Mouse (Mus musculus) limb, embryonic 10.5 days (tissue): ENCODE measurements around the gene Rbms1. TPM values are rescaled to one million over a fixed set of nuclear protein-coding genes. Genes with fewer than 3 reads are reported as not detected.

ENCODE experiments used
- DNase-seq: peaks from one replicate; pipeline ENCODE4 v3.0.0-alpha.2; 2017; ENCODE audit warnings: low spot score
- H3K27ac ChIP-seq: fragments of 300-500 bp; sonication (generic); 2 replicates; pipeline ENCODE4 v1.5.1; 2016; ENCODE audit warnings: mild to moderate bottlenecking
- H3K27me3 ChIP-seq: fragments of 300-500 bp; sonication (generic); 2 replicates; pipeline ENCODE4 v1.6.1; 2016; ENCODE audit warnings: low read depth, mild to moderate bottlenecking; ENCODE audit not compliant: poor library complexity, severe bottlenecking
- H3K36me3 ChIP-seq: fragments of 300-500 bp; sonication (generic); 2 replicates; pipeline ENCODE4 v1.6.1; 2016; ENCODE audit warnings: mild to moderate bottlenecking, moderate library complexity
- H3K4me1 ChIP-seq: fragments of 300-500 bp; sonication (generic); 2 replicates; pipeline ENCODE4 v1.6.1; 2016
- H3K4me3 ChIP-seq: fragments of 300-500 bp; sonication (generic); 2 replicates; pipeline ENCODE4 v1.5.1; 2016; ENCODE audit warnings: mild to moderate bottlenecking, moderate library complexity
- H3K9me3 ChIP-seq: fragments of 300-500 bp; sonication (generic); replicated peaks from 2 replicates; pipeline ENCODE4 v1.6.1; 2016; ENCODE audit warnings: mild to moderate bottlenecking
- WGBS: fragments of 180-500 bp; shearing (Covaris S2); methylation state at CpG from one replicate; pipeline ENCODE4 v1.1.7; 2016; 5-methylcytosine and 5-hydroxymethylcytosine counted together
- polyA plus RNA-seq: library from polyadenylated mRNA; unstranded; fragments of >200 nt; fragmentation: Nextera tagmentation; extraction: Ambion mirVana; gene quantifications from 2 replicates; pipeline ENCODE4 v1.2.1, GENCODE M21; 2016

The Rbms1 gene
- polyA plus RNA-seq, 1 experiment from 2014 or later: 124 TPM

DNA sequence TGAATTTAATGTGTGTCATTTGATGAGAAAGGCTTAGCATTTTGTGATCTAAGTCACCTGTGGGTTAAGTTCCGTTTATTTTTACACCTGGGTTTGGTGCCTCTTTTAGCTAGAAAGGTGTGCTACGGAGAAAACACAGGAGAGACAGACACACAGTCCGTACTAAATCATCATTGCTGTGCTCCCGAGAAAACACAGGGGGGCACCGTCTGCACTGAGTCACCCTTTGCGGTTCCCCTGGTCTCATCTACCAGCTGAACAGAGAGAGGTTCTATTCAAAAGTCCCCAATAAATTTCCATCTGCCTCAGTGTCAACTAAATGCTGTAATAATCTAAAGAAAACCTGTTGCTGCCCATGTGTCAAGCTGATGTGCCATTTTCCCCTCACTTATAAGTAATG, 232.1 kb downstream of the Rbms1 start:
- Histone ChIP-seq H3K27me3 (no peaks in the 10 kb centered on the region), H3K9me3 (no peaks in the 10 kb centered on the region), H3K4me1 (peaks cover 20% of the 10 kb centered on the region), H3K36me3 (no peaks in the 10 kb centered on the region), H3K27ac (no peak overlapping the region), H3K4me3 (no peak overlapping the region)
- 49% methylated on average over 6 of the region's 6 CpGs for WGBS
- no peak for DNase-seq

DNA sequence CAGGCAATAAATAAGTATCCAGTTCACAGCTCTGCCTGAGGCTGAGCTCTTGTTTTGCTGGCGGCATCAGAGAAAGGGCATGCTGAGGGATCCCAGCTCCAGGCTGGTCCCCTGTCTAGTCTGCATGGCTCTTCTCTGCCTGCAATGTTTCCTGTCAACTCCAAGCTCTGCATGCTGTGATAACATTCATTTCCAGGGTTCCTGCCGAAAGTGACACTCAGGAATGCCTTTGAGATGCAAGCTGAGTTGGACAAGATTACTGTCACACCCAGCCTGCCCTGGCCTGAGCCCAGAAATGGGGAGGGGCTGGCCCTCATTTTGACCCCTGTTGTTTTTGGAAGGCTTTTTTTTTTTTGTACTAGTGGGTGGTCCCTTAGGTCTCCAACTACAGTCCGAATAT, 233.0 kb downstream of the Rbms1 start:
- H3K4me1 ChIP-seq: peaks cover 20% of the 10 kb centered on the region
- no peaks in the 10 kb centered on the region for H3K27me3 ChIP-seq
- DNase-seq: no peak
- 7% methylated on average over 3 of the region's 3 CpGs for WGBS
- 0 out of 2 replicates have a peak overlapping the region, but pooled peaks have one; percentile 10 for H3K27ac ChIP-seq
- H3K9me3 ChIP-seq: no peaks in the 10 kb centered on the region
- H3K36me3 ChIP-seq: no peaks in the 10 kb centered on the region
- no peak overlapping the region for H3K4me3 ChIP-seq

DNA sequence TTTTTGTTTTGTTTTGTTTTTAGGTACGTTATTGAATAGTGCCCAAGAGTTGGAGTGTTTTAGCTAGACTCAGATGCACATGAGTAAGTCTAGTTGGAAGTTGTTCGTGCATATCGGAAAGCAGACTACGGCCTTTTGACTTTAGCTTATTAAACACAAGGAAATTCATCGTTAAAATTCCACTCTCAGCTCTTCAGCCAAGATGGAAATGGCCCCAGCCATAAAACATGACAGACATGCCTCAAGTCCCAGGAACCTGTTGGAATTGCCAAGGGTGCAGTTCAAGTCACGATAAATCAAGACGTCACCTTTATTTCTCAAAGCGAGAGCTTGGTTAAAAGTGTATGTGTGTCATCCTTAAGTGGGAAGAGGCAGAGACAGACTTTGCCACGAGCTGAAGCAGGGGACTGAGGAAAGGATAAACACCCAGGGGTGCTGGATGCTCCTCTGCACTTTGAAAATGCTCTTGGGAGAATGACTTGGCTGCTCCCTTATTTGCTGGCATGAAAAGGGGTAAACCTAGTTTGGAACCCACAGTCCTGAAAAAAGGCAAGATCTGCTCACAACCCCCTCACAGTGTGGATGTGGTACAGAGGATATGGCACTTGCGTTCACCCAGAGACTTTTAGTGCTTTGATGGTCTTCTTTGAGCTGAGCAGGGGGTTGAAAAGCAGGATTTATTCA, 233.9 kb downstream of the Rbms1 start:
- no peak overlapping the region for H3K27ac ChIP-seq
- no peaks in the 10 kb centered on the region for H3K36me3 ChIP-seq
- no peaks in the 10 kb centered on the region for H3K9me3 ChIP-seq
- WGBS: 37% methylated on average over 10 of the region's 10 CpGs
- no peaks in the 10 kb centered on the region for H3K27me3 ChIP-seq
- peak; percentile 27 for DNase-seq
- H3K4me1 ChIP-seq: peaks cover 21% of the 10 kb centered on the region
- H3K4me3 ChIP-seq: no peak overlapping the region

DNA sequence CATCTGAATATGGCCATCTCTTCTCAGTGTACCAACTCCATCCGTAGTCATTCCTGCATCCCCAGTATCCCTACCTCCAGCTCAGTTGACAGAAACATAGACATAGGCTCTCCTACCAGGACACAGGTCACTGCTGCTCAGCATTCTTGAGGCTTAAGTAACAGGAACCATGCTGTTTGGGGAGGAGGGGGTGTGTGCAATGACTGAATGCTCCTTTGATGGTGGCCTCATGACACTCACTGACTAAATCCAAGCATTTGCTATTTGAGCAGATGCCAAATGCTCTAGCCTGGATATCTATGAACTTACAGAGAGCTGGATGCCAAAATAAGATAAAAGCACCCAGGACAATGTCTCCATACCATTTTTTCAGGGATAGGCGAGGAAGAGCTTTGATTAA, 238.3 kb downstream of the Rbms1 start:
- H3K27me3 ChIP-seq: no peaks in the 10 kb centered on the region
- H3K9me3 ChIP-seq: no peaks in the 10 kb centered on the region
- no peaks in the 10 kb centered on the region for H3K36me3 ChIP-seq
- H3K27ac ChIP-seq: no peak overlapping the region
- no peak for DNase-seq
- H3K4me3 ChIP-seq: no peak overlapping the region
- WGBS: 78% methylated on average over 2 of the region's 2 CpGs
- H3K4me1 ChIP-seq: peaks cover 31% of the 10 kb centered on the region

DNA sequence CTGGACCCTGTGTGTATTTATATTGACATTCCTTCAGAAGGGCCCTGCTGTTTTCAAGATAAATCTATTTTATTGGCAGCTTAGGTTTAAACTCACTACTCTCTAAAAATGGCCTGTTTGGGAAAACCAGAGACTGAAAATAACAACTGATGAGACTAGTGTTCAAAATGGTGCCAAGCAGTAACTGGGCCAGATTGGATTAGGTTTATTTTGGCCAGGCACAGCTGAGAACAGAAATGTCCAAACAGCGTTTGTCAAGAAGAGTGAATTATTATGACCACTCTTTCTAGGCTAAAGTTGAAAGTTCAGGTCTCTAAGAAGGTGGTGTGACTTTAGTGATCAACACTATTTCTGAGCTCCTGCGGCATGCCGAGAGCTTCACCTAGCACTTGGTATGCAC, 240.0 kb downstream of the Rbms1 start:
- H3K4me1 ChIP-seq: peaks cover 18% of the 10 kb centered on the region; the same call in 1 of the 2 replicates
- H3K9me3 ChIP-seq: no peaks in the 10 kb centered on the region
- no peak overlapping the region for H3K27ac ChIP-seq
- WGBS: 86% methylated on average over 3 of the region's 3 CpGs
- no peaks in the 10 kb centered on the region for H3K27me3 ChIP-seq
- DNase-seq: no peak
- no peaks in the 10 kb centered on the region for H3K36me3 ChIP-seq
- H3K4me3 ChIP-seq: no peak overlapping the region

DNA sequence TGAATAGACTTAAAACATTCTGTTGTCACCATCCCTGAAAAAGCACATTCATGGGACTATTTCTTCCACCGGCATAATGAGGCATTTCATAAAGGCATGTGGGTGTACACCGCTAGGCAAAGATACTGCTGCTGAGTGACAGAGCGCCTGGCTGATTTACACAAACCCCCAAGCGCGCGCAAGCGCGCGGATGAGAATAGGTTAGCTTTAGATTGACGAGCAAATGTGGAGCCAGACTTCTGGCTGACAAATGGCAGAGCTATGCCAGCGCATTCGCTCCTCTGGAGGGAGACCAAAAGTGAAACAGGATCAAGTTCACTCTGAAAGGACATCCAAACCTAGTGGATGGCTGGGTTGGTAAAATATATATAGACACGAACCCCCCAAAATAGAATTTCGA, 240.5 kb downstream of the Rbms1 start, which contains the start of gene Itgb6:
Gene Itgb6 (minus strand): TSS at position 130 of the 400 bp plus-strand sequence.
- H3K4me1 ChIP-seq: peaks cover 20% of the 10 kb centered on the region
- no peaks in the 10 kb centered on the region for H3K9me3 ChIP-seq
- DNase-seq: no peak
- no peak within 1 kb of the TSS for H3K27ac ChIP-seq
- 92% methylated on average over 14 of the region's 14 CpGs for WGBS
- no peak within 1 kb of the TSS for H3K4me3 ChIP-seq
- H3K27me3 ChIP-seq: peaks cover 2% of the 10 kb centered on the region; the same call in 1 of the 2 replicates
- no peaks in the 10 kb centered on the region for H3K36me3 ChIP-seq

DNA sequence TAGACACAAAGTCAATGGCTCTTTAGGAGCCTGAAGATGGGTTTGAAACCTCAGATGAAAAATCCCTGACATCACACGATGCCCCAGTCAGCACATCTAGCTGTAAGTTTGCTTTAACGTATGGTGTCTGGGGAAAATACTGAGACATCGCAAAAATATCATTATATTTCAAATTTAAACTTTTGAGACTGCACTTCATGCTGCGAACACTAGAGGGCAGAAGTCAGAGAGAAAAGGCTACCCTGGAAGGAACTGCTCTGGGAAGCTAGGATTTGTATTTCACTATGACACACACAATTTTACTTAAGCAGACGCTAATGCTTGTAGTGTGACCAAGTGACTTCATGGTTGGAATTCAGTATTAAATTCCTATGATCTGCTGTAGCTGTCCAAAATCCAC, 242.1 kb downstream of the Rbms1 start:
- Histone ChIP-seq H3K4me1 (peaks cover 26% of the 10 kb centered on the region), H3K27ac (no peak overlapping the region), H3K9me3 (no peaks in the 10 kb centered on the region), H3K27me3 (peaks cover 7% of the 10 kb centered on the region; the same call in 1 of the 2 replicates), H3K36me3 (no peaks in the 10 kb centered on the region), H3K4me3 (no peak overlapping the region)
- no peak for DNase-seq
- WGBS: 33% methylated on average over 5 of the region's 5 CpGs

DNA sequence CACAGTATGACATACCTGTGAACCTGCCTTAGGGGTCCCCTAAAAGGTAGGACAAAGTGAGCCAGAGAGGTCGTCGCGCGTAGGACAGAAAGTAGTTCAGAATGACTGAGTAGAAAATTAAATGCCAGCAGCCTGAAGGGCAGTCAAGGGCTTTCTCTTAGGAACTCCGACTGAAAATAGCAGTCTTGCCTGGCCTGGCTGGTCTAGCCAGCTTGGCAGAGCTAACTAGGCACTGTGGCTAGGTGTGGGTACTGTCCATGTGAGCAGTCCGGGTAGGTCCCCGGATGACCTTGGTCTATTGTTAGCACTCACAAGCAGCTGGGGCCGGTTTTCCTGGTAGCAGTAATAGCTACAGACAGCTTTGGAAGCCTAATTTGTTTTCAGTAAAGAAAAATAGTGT, 242.8 kb downstream of the Rbms1 start:
- DNase-seq: no peak
- Histone ChIP-seq H3K36me3 (no peaks in the 10 kb centered on the region), H3K9me3 (no peaks in the 10 kb centered on the region), H3K27ac (0 out of 2 replicates have a peak overlapping the region, but pooled peaks have one; percentile 19), H3K4me1 (peaks cover 33% of the 10 kb centered on the region), H3K4me3 (no peak overlapping the region), H3K27me3 (peaks cover 7% of the 10 kb centered on the region; the same call in 1 of the 2 replicates)
- WGBS: 83% methylated on average over 8 of the region's 8 CpGs

DNA sequence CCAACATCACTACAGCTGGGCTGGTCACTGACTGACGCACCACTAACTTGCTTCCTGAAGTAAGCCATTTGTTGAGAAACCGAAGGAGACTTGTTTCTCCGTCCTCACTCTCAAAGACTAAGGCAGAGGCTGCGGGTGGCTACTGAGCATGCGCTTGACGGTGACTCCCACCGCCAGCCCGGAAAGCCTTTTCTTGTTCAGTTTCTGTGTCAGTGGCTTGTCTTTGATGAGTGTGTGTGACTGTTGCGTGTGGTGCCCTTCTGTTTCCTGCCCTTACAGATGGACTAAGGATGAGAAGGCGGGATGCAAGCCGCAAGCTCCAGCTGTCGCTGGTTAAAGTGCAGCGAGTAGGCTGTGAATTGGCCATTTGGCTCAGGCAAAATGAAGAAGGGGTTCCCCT, 245.6 kb downstream of the Rbms1 start:
- 66% methylated on average over 13 of the region's 13 CpGs for WGBS
- peak overlapping the region; percentile 47; the same call in 1 of the 2 replicates for H3K27ac ChIP-seq
- H3K36me3 ChIP-seq: no peaks in the 10 kb centered on the region
- 0 out of 2 replicates have a peak overlapping the region, but pooled peaks have one; percentile 6 for H3K4me3 ChIP-seq
- H3K27me3 ChIP-seq: peaks cover 7% of the 10 kb centered on the region; the same call in 1 of the 2 replicates
- no peaks in the 10 kb centered on the region for H3K9me3 ChIP-seq
- DNase-seq: no peak
- peaks cover 41% of the 10 kb centered on the region for H3K4me1 ChIP-seq

DNA sequence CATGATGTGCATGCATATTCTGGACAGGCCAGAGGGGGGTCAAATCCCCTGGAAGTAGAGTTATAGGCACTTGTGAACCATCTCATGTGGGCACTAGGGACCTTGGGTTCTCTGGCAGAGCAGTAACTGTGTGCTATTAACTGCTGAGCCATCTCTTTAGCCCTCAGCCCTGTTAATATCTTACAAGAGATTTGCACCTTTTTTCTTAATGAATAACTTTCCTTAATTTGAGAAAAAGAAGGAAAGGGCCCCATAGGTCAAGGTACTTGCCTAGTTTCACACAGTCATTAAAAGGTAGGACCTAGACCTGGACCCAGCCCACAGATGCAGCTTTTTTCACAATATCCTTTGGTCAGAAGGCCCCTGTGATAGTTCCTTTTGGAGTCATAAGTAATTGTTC, 246.4 kb downstream of the Rbms1 start:
- peak; percentile 12 for DNase-seq
- Histone ChIP-seq H3K27me3 (peaks cover 7% of the 10 kb centered on the region; the same call in 1 of the 2 replicates), H3K27ac (no peak overlapping the region), H3K9me3 (no peaks in the 10 kb centered on the region), H3K4me3 (no peak overlapping the region), H3K36me3 (no peaks in the 10 kb centered on the region), H3K4me1 (peaks cover 38% of the 10 kb centered on the region)

DNA sequence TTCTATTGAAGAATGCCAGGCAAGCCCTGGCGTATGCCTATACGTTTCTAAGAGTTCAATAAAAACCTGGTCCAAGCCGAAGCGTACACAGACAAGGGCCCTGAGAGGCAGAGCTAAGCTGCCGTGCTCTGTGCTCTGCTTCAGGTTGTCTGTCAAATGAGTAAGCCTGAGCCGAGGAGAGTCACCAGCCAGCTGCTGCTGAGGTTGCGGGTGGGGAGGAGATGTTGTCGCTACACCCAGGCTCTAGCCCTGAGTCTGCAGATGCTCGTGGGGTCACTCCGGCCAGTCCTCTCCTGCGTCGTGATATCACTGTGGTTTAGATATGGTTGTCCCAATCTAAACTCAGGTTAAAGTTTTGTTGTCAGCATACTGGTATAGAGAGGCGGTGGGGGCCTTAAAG, 247.2 kb downstream of the Rbms1 start:
- no peaks in the 10 kb centered on the region for H3K9me3 ChIP-seq
- no peak overlapping the region for H3K4me3 ChIP-seq
- H3K36me3 ChIP-seq: no peaks in the 10 kb centered on the region
- H3K27me3 ChIP-seq: peaks cover 7% of the 10 kb centered on the region; the same call in 1 of the 2 replicates
- H3K4me1 ChIP-seq: peaks cover 38% of the 10 kb centered on the region
- H3K27ac ChIP-seq: 0 out of 2 replicates have a peak overlapping the region, but pooled peaks have one; percentile 54
- WGBS: 78% methylated on average over 13 of the region's 13 CpGs
- peak; percentile 29 for DNase-seq

DNA sequence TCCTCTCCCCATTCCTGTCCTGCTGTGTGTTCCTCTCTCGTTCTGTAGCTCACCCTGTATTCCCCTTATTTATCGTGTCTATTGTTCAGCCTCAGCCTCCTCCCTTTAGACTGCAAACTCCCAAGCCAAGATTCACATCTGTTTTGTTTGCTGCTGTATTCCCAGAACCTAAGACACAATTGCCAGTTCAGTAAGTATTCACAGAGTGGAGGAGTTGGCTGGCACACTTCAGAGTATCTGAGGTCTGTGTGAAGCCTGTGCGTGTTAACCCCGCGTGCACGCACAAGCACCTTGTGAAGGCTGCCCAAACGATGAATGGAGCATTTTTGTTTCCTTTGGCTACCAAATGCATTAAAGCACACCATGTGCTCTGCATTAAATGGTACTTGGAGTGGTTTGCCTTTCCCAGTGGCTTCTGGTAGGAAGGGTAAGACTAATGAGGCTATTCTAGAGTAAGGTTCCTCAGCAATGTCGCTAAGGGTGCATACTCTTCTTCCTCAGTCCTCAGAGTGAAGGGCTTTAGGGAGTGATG, 248.0 kb downstream of the Rbms1 start:
- peaks cover 35% of the 10 kb centered on the region for H3K4me1 ChIP-seq
- peak; percentile 36 for DNase-seq
- no peaks in the 10 kb centered on the region for H3K9me3 ChIP-seq
- H3K27me3 ChIP-seq: peaks cover 7% of the 10 kb centered on the region; the same call in 1 of the 2 replicates
- H3K27ac ChIP-seq: peak overlapping the region; percentile 54
- H3K36me3 ChIP-seq: no peaks in the 10 kb centered on the region
- no peak overlapping the region for H3K4me3 ChIP-seq
- 68% methylated on average over 8 of the region's 8 CpGs for WGBS

DNA sequence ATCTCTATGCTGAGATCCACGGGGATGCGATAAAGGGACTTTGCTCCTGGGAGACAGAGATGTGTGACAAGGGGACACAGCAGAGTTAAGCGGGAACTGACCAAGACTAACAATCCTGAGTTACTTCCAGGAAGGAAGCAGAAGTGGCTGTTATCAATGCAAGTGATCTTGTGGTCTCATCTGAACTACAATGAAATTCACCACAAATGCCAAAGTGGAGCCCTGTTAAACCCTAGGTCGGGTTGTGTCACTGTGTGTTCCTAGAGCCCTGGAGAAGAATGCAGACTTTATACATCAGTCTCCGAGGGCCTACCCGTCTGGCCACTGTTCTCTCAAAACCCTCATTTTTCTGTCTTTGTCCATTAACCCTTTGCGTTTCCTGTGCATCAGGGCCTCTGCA, 248.5 kb downstream of the Rbms1 start:
- H3K4me1 ChIP-seq: peaks cover 35% of the 10 kb centered on the region
- no peaks in the 10 kb centered on the region for H3K36me3 ChIP-seq
- no peak overlapping the region for H3K4me3 ChIP-seq
- peaks cover 7% of the 10 kb centered on the region; the same call in 1 of the 2 replicates for H3K27me3 ChIP-seq
- 55% methylated on average over 7 of the region's 7 CpGs for WGBS
- DNase-seq: no peak
- no peaks in the 10 kb centered on the region for H3K9me3 ChIP-seq
- peak overlapping the region; percentile 54 for H3K27ac ChIP-seq
